Mouse (Mus musculus) MEL (cell line): Measurements from ENCODE around the gene Usp5. TPM values are rescaled to one million over a fixed set of nuclear protein-coding genes. Genes with fewer than 3 reads are reported as not detected.

Experiments
- DNase-seq: peaks from one replicate; pipeline ENCODE4 v3.0.0; 2011; ENCODE audit warnings: low read depth, low spot score
- H3K27ac ChIP-seq: 2 replicates; pipeline ENCODE4 v1.5.1; 2012; ENCODE audit warnings: low read depth, mild to moderate bottlenecking, control low read depth, low read length, moderate library complexity; ENCODE audit not compliant: control insufficient read depth
- H3K27me3 ChIP-seq, 2 experiments: fragments of 150-350 bp in 1 of 2; sonication (generic) in 1 of 2; 2 replicates each; pipeline ENCODE4 v1.6.1; 2012; ENCODE audit warnings: low read length in 2 of 2, mild to moderate bottlenecking in 2 of 2, improper control_type of control experiment in 1 of 2, moderate library complexity in 1 of 2; ENCODE audit not compliant: insufficient read depth in 2 of 2, control insufficient read depth in 1 of 2
- H3K36me3 ChIP-seq, 2 experiments: 2 replicates each; pipeline ENCODE4 v1.6.1; 2012 to 2014; ENCODE audit warnings: low read length in 2 of 2, improper control_type of control experiment in 1 of 2, inconsistent platforms in 1 of 2, mild to moderate bottlenecking in 1 of 2; ENCODE audit not compliant: insufficient read depth in 2 of 2, control insufficient read depth in 1 of 2
- H3K4me1 ChIP-seq, 2 experiments: fragments of 150-350 bp in 1 of 2; sonication (generic) in 1 of 2; 2 replicates each; pipeline ENCODE4 v1.6.1; 2012; ENCODE audit warnings: low read length in 2 of 2, improper control_type of control experiment in 1 of 2, mild to moderate bottlenecking in 1 of 2; ENCODE audit not compliant: insufficient read depth in 2 of 2, control insufficient read depth in 1 of 2
- H3K4me3 ChIP-seq, 2 experiments: fragments of 150-350 bp in 1 of 2; sonication (generic) in 1 of 2; 2 replicates each; pipeline ENCODE4 v1.5.1; 2012; ENCODE audit warnings: low read depth in 2 of 2, low read length in 2 of 2, mild to moderate bottlenecking in 2 of 2, moderate library complexity in 2 of 2, control low read depth in 1 of 2, improper control_type of control experiment in 1 of 2; ENCODE audit not compliant: control insufficient read depth in 1 of 2, insufficient read depth in 1 of 2
- H3K79me2 ChIP-seq: 2 replicates; pipeline ENCODE4 v1.6.1; 2012; ENCODE audit warnings: mild to moderate bottlenecking, low read length, moderate library complexity; ENCODE audit not compliant: control insufficient read depth, poor library complexity, insufficient read depth
- H3K9ac ChIP-seq: 2 replicates; pipeline ENCODE4 v1.6.1; 2012; ENCODE audit warnings: low read depth, mild to moderate bottlenecking, control low read depth, low read length, moderate library complexity; ENCODE audit not compliant: control insufficient read depth, poor library complexity, severe bottlenecking
- H3K9me3 ChIP-seq: fragments of 150-350 bp; sonication (generic); replicated peaks from 2 replicates; pipeline ENCODE4 v1.6.1; 2012; ENCODE audit warnings: mild to moderate bottlenecking, low read length, improper control_type of control experiment, moderate library complexity; ENCODE audit not compliant: insufficient read depth
- BHLHE40 ChIP-seq: IDR thresholded peaks from 2 replicates; pipeline ENCODE4 v1.6.1; 2012; ENCODE audit warnings: low read depth, mild to moderate bottlenecking, inconsistent platforms, low read length, improper control_type of control experiment, borderline replicate concordance
- CHD1 ChIP-seq: IDR thresholded peaks from 2 replicates; pipeline ENCODE4 v1.6.1; 2012; ENCODE audit warnings: low read depth, mild to moderate bottlenecking, inconsistent platforms, low read length, improper control_type of control experiment
- ELF1 ChIP-seq: IDR thresholded peaks from 2 replicates; pipeline ENCODE4 v1.6.1; 2014; ENCODE audit warnings: low read depth, mild to moderate bottlenecking, inconsistent platforms, low read length, improper control_type of control experiment, moderate library complexity
- ETS1 ChIP-seq: IDR thresholded peaks from 2 replicates; pipeline ENCODE4 v1.6.1; 2012; ENCODE audit warnings: low read depth, mild to moderate bottlenecking, inconsistent platforms, low read length, improper control_type of control experiment, moderate library complexity
- MAFK ChIP-seq: IDR thresholded peaks from 2 replicates; pipeline ENCODE4 v1.6.1; 2011; ENCODE audit warnings: low read depth, mild to moderate bottlenecking, low read length, improper control_type of control experiment, borderline replicate concordance
- MAX ChIP-seq: IDR thresholded peaks from 2 replicates; pipeline ENCODE4 v1.6.1; 2011; ENCODE audit warnings: low read length, improper control_type of control experiment
- MXI1 ChIP-seq: IDR thresholded peaks from 2 replicates; pipeline ENCODE4 v1.6.1; 2011; ENCODE audit warnings: mild to moderate bottlenecking, low read depth, low read length, improper control_type of control experiment
- NELFE ChIP-seq: IDR thresholded peaks from 2 replicates; pipeline ENCODE4 v1.6.1; 2011; ENCODE audit warnings: low read depth, low read length, improper control_type of control experiment
- NRF1 ChIP-seq: IDR thresholded peaks from 2 replicates; pipeline ENCODE4 v1.6.1; 2014; ENCODE audit warnings: low read depth, mild to moderate bottlenecking, inconsistent platforms, low read length, improper control_type of control experiment, moderate library complexity; ENCODE audit not compliant: poor library complexity, insufficient read depth, severe bottlenecking
- POLR2A ChIP-seq, 2 experiments: IDR thresholded peaks; 2 replicates each; pipeline ENCODE4 v1.6.1; 2011 to 2012; ENCODE audit warnings: low read length in 2 of 2, mild to moderate bottlenecking in 2 of 2, control low read depth in 1 of 2, improper control_type of control experiment in 1 of 2, low read depth in 1 of 2, moderate library complexity in 1 of 2; ENCODE audit not compliant: control insufficient read depth in 1 of 2, insufficient read depth in 1 of 2, poor library complexity in 1 of 2
- SIN3A ChIP-seq: IDR thresholded peaks from 2 replicates; pipeline ENCODE4 v1.6.1; 2012; ENCODE audit warnings: low read length, improper control_type of control experiment, inconsistent platforms
- TAL1 ChIP-seq: IDR thresholded peaks from 2 replicates; pipeline ENCODE4 v1.6.1; 2012; ENCODE audit warnings: mild to moderate bottlenecking, inconsistent platforms, low read length, moderate library complexity, mixed read lengths
- TBP ChIP-seq: IDR thresholded peaks from 2 replicates; pipeline ENCODE4 v1.8.0; 2011; ENCODE audit warnings: low read depth, low read length, improper control_type of control experiment
- UBTF ChIP-seq: IDR thresholded peaks from 2 replicates; pipeline ENCODE4 v1.6.1; 2012; ENCODE audit warnings: low read depth, mild to moderate bottlenecking, inconsistent platforms, low read length, improper control_type of control experiment, moderate library complexity, borderline replicate concordance; ENCODE audit not compliant: insufficient read depth
- ZKSCAN1 ChIP-seq: IDR thresholded peaks from 2 replicates; pipeline ENCODE4 v1.6.1; 2012; ENCODE audit warnings: low read depth, mild to moderate bottlenecking, inconsistent platforms, low read length, improper control_type of control experiment, moderate library complexity
- polyA plus RNA-seq, 2 experiments: library from polyadenylated mRNA; stranded (reverse) in 1 of 2; unstranded in 1 of 2; fragments of >175 nt in 1 of 2; fragments of >200 nt in 1 of 2; gene quantifications; 2 replicates each; pipeline versions ENCODE4 v1.2.1 to v1.2.4; 2012; ENCODE audit warnings: low replicate concordance in 2 of 2, low read depth in 1 of 2; ENCODE audit not compliant: insufficient read length in 2 of 2, insufficient read depth in 1 of 2, missing spikeins in 1 of 2
- total RNA-seq: library from RNA; depleted of rRNA; stranded (reverse); fragments of 300-350 nt; gene quantifications from 2 replicates; pipeline ENCODE4 v1.2.3, GENCODE M21; 2012

The Usp5 gene
- total and polyA plus RNA-seq, 3 experiments: 102 to 129 TPM; not detected in 1

GRCm38 (mm10) chr6:124809052-124809774 is 20.1 kb downstream of the Usp5 start (continued):
- TF ChIP-seq NRF1 (no peak), MAX (0 out of 2 replicates have a peak, but pooled peaks have one; percentile 29)

- H3K4me3 ChIP-seq: peak within 1 kb of the TSS; percentile 78 to 95
- peak within 1 kb of the TSS; percentile 81 for H3K9ac ChIP-seq
- H3K27me3 ChIP-seq: no peaks in the 10 kb centered on the region
- peaks cover 0 to 36% of the 10 kb centered on the region in 2 experiments; a peak in 3 of 4 replicates for H3K4me1 ChIP-seq
- peaks cover 4 to 14% of the 10 kb centered on the region in 2 experiments for H3K36me3 ChIP-seq
- no peak for TF ChIP-seq ZKSCAN1
- TF ChIP-seq ETS1: peak; percentile 32; the same call in 1 of the 2 replicates
- TF ChIP-seq NELFE: peak; percentile 41
- no peak for TF ChIP-seq CHD1
- TF ChIP-seq TAL1: peak; percentile 33; the same call in 1 of the 2 replicates
- TF ChIP-seq MXI1: peak; percentile 26; the same call in 1 of the 2 replicates
- peak; percentile 74 for TF ChIP-seq SIN3A
- no peak for TF ChIP-seq UBTF
- TF ChIP-seq POLR2A (IDR thresholded peaks at IDR 0.05; ENCODE audit: control insufficient read depth in 1 of 2, insufficient read depth in 1 of 2, low read depth in 1 of 2, low read length in 2 of 2, poor library complexity in 1 of 2): peak; percentile 22 to 68; a peak in 2 of 4 replicates
- peak; percentile 71 for TF ChIP-seq ELF1
- no peak for TF ChIP-seq MAFK
- peaks cover 15% of the 10 kb centered on the region for H3K79me2 ChIP-seq
- peak within 1 kb of the TSS; percentile 78 for H3K27ac ChIP-seq
- no peaks in the 10 kb centered on the region for H3K9me3 ChIP-seq
- peak; percentile 67 for DNase-seq
These were observed 20.8 kb downstream of the Usp5 start, which contains the start of gene Spsb2 for GRCm38 (mm10) chr6:124808358-124809012. TSS of gene Spsb2 (plus strand) at chr6:124808661.

GRCm38 (mm10) chr6:124807986-124808357 is 21.3 kb downstream of the Usp5 start:
- no peaks in the 10 kb centered on the region for H3K9me3 ChIP-seq
- peak overlapping the region; percentile 81 for H3K9ac ChIP-seq
- DNase-seq: no peak
- peak overlapping the region; percentile 28; the same call in 1 of the 2 replicates for H3K27ac ChIP-seq
- no peaks in the 10 kb centered on the region for H3K27me3 ChIP-seq
- H3K4me3 ChIP-seq: peak overlapping the region; percentile 78 to 95; a peak in 3 of 4 replicates
- TF ChIP-seq TAL1: no peak
- TF ChIP-seq TBP: no peak
- TF ChIP-seq BHLHE40: no peak
- peaks cover 0 to 35% of the 10 kb centered on the region in 2 experiments; a peak in 3 of 4 replicates for H3K4me1 ChIP-seq
- H3K36me3 ChIP-seq: peaks cover 4 to 14% of the 10 kb centered on the region in 2 experiments
- peaks cover 10% of the 10 kb centered on the region for H3K79me2 ChIP-seq
